Mouse (Mus musculus): ENCODE data around the gene Tmem136. TPM values are rescaled to one million over a fixed set of nuclear protein-coding genes. Genes with fewer than 3 reads are reported as not detected.
"Not testable (repeated sequence)": the region's sequence is repeated elsewhere in the genome, so short reads cannot be mapped to it uniquely, and the experiment has no call there.

The Tmem136 gene
- polyA plus RNA-seq, 1 experiment from 2014 or later, result 11.2 TPM

- no peak for ATAC-seq
- WGBS, result 82% methylated on average over 3 of the region's 3 CpGs
- H3K4me3 ChIP-seq (ENCODE audit: low read depth, low read length), result no peak overlapping the region
- H3K27ac ChIP-seq (ENCODE audit: low read length), result no peak overlapping the region
- H3K9me3 ChIP-seq (replicated peaks; ENCODE audit: control insufficient read depth, low read length, poor library complexity, severe bottlenecking), result no peaks in the 10 kb centered on the region
- no peak overlapping the region for H3K9ac ChIP-seq (ENCODE audit: low read depth, low read length)
- no peak overlapping the region for H3K4me2 ChIP-seq (ENCODE audit: low read length)
- no peaks in the 10 kb centered on the region for H3K36me3 ChIP-seq (ENCODE audit: control insufficient read depth, insufficient read depth, low read length)
- no peaks in the 10 kb centered on the region for H3K27me3 ChIP-seq (ENCODE audit: control insufficient read depth, insufficient read depth, low read depth, low read length)
- no peaks in the 10 kb centered on the region for H3K4me1 ChIP-seq (ENCODE audit: control insufficient read depth, insufficient read depth, low read length)
These were observed 17.2 kb upstream of the Tmem136 start for GRCm38 (mm10) chr9:43133525-43133924.

GRCm38 (mm10) chr9:43132380-43132779 lies 16.0 kb upstream of the Tmem136 start:
- H3K27ac ChIP-seq (ENCODE audit: low read length), result no peak overlapping the region
- no peak overlapping the region for H3K4me2 ChIP-seq (ENCODE audit: low read length)
- no peaks in the 10 kb centered on the region for H3K9me3 ChIP-seq (replicated peaks; ENCODE audit: control insufficient read depth, low read length, poor library complexity, severe bottlenecking)
- WGBS, result 44% methylated on average over 4 of the region's 4 CpGs
- H3K4me3 ChIP-seq (ENCODE audit: low read depth, low read length), result no peak overlapping the region
- H3K4me1 ChIP-seq (ENCODE audit: control insufficient read depth, insufficient read depth, low read length), result no peaks in the 10 kb centered on the region
- H3K36me3 ChIP-seq (ENCODE audit: control insufficient read depth, insufficient read depth, low read length), result no peaks in the 10 kb centered on the region
- no peak overlapping the region for H3K9ac ChIP-seq (ENCODE audit: low read depth, low read length)
- H3K27me3 ChIP-seq (ENCODE audit: control insufficient read depth, insufficient read depth, low read depth, low read length), result no peaks in the 10 kb centered on the region
- no peak for ATAC-seq

GRCm38 (mm10) chr9:43131940-43132339 lies 15.6 kb upstream of the Tmem136 start:
- Histone ChIP-seq H3K9ac (ENCODE audit: low read depth, low read length) (no peak overlapping the region), H3K27me3 (ENCODE audit: control insufficient read depth, insufficient read depth, low read depth, low read length) (no peaks in the 10 kb centered on the region), H3K27ac (ENCODE audit: low read length) (no peak overlapping the region), H3K36me3 (ENCODE audit: control insufficient read depth, insufficient read depth, low read length) (no peaks in the 10 kb centered on the region), H3K4me3 (ENCODE audit: low read depth, low read length) (no peak overlapping the region), H3K9me3 (replicated peaks; ENCODE audit: control insufficient read depth, low read length, poor library complexity, severe bottlenecking) (no peaks in the 10 kb centered on the region), H3K4me2 (ENCODE audit: low read length) (no peak overlapping the region), H3K4me1 (ENCODE audit: control insufficient read depth, insufficient read depth, low read length) (no peaks in the 10 kb centered on the region)
- 75% methylated on average over 5 of the region's 5 CpGs for WGBS
- ATAC-seq, result no peak

- H3K36me3 ChIP-seq (ENCODE audit: control insufficient read depth, insufficient read depth, low read length), result no peaks in the 10 kb centered on the region
- H3K27ac ChIP-seq (ENCODE audit: low read length), result no peak overlapping the region
- WGBS, result 91% methylated on average over 2 of the region's 2 CpGs
- H3K9ac ChIP-seq (ENCODE audit: low read depth, low read length), result no peak overlapping the region
- no peaks in the 10 kb centered on the region for H3K27me3 ChIP-seq (ENCODE audit: control insufficient read depth, insufficient read depth, low read depth, low read length)
- no peaks in the 10 kb centered on the region for H3K4me1 ChIP-seq (ENCODE audit: control insufficient read depth, insufficient read depth, low read length)
- no peaks in the 10 kb centered on the region for H3K9me3 ChIP-seq (replicated peaks; ENCODE audit: control insufficient read depth, low read length, poor library complexity, severe bottlenecking)
- H3K4me2 ChIP-seq (ENCODE audit: low read length), result no peak overlapping the region
- no peak for ATAC-seq
- no peak overlapping the region for H3K4me3 ChIP-seq (ENCODE audit: low read depth, low read length)
These were observed 14.3 kb upstream of the Tmem136 start for GRCm38 (mm10) chr9:43130684-43131083.

GRCm38 (mm10) chr9:43127101-43127787 lies 10.9 kb upstream of the Tmem136 start:
- WGBS, result 67% methylated on average over 10 of the region's 10 CpGs

GRCm38 (mm10) chr9:43122379-43122778 lies 6.0 kb upstream of the Tmem136 start:
- H3K36me3 ChIP-seq (ENCODE audit: control insufficient read depth, insufficient read depth, low read length), result no peaks in the 10 kb centered on the region
- H3K4me1 ChIP-seq (ENCODE audit: control insufficient read depth, insufficient read depth, low read length), result no peaks in the 10 kb centered on the region
- no peaks in the 10 kb centered on the region for H3K27me3 ChIP-seq (ENCODE audit: control insufficient read depth, insufficient read depth, low read depth, low read length)
- no peak overlapping the region for H3K9ac ChIP-seq (ENCODE audit: low read depth, low read length)
- H3K27ac ChIP-seq (ENCODE audit: low read length), result no peak overlapping the region
- H3K4me2 ChIP-seq (ENCODE audit: low read length), result no peak overlapping the region
- 77% methylated on average over 1 of the region's 1 CpGs for WGBS
- ATAC-seq, result no peak
- no peaks in the 10 kb centered on the region for H3K9me3 ChIP-seq (replicated peaks; ENCODE audit: control insufficient read depth, low read length, poor library complexity, severe bottlenecking)
- no peak overlapping the region for H3K4me3 ChIP-seq (ENCODE audit: low read depth, low read length)

More at GRCm38 (mm10) chr9:43127101-43127787, 10.9 kb upstream of the Tmem136 start:
- Histone ChIP-seq H3K4me2 (ENCODE audit: low read length) (no peak overlapping the region), H3K36me3 (ENCODE audit: control insufficient read depth, insufficient read depth, low read length) (no peaks in the 10 kb centered on the region), H3K9ac (ENCODE audit: low read depth, low read length) (no peak overlapping the region), H3K4me1 (ENCODE audit: control insufficient read depth, insufficient read depth, low read length) (no peaks in the 10 kb centered on the region), H3K27ac (ENCODE audit: low read length) (no peak overlapping the region), H3K9me3 (replicated peaks; ENCODE audit: control insufficient read depth, low read length, poor library complexity, severe bottlenecking) (no peaks in the 10 kb centered on the region), H3K4me3 (ENCODE audit: low read depth, low read length) (no peak overlapping the region), H3K27me3 (ENCODE audit: control insufficient read depth, insufficient read depth, low read depth, low read length) (no peaks in the 10 kb centered on the region)
- no peak for ATAC-seq

- H3K9ac ChIP-seq (ENCODE audit: low read depth, low read length); H3K4me2 ChIP-seq (ENCODE audit: low read length); H3K4me1 ChIP-seq (ENCODE audit: control insufficient read depth, insufficient read depth, low read length); H3K27ac ChIP-seq (ENCODE audit: low read length); H3K9me3 ChIP-seq (replicated peaks; ENCODE audit: control insufficient read depth, low read length, poor library complexity, severe bottlenecking); ATAC-seq; H3K36me3 ChIP-seq (ENCODE audit: control insufficient read depth, insufficient read depth, low read length); H3K4me3 ChIP-seq (ENCODE audit: low read depth, low read length); H3K27me3 ChIP-seq (ENCODE audit: control insufficient read depth, insufficient read depth, low read depth, low read length): not testable (repeated sequence)
- 95% methylated on average over 2 of the region's 2 CpGs for WGBS
These were observed 5.6 kb upstream of the Tmem136 start for GRCm38 (mm10) chr9:43121948-43122347.

GRCm38 (mm10) chr9:43116997-43117336 lies 597 bp upstream of the Tmem136 start:
- WGBS, result 82% methylated on average over 6 of the region's 6 CpGs
- Histone ChIP-seq H3K9ac (ENCODE audit: low read depth, low read length) (no peak overlapping the region; the same call in 1 of the 2 replicates), H3K9me3 (replicated peaks; ENCODE audit: control insufficient read depth, low read length, poor library complexity, severe bottlenecking) (no peaks in the 10 kb centered on the region), H3K27ac (ENCODE audit: low read length) (no peak overlapping the region; the same call in 1 of the 2 replicates), H3K4me1 (ENCODE audit: control insufficient read depth, insufficient read depth, low read length) (peaks cover 12% of the 10 kb centered on the region), H3K4me3 (ENCODE audit: low read depth, low read length) (peak overlapping the region; percentile 76), H3K4me2 (ENCODE audit: low read length) (peak overlapping the region; percentile 74), H3K27me3 (ENCODE audit: control insufficient read depth, insufficient read depth, low read depth, low read length) (no peaks in the 10 kb centered on the region), H3K36me3 (ENCODE audit: control insufficient read depth, insufficient read depth, low read length) (no peaks in the 10 kb centered on the region)
- no peak for ATAC-seq

GRCm38 (mm10) chr9:43115431-43116133 lies 788 bp downstream of the Tmem136 start:
- peak overlapping the region; percentile 76 for H3K4me3 ChIP-seq (ENCODE audit: low read depth, low read length)

More at GRCm38 (mm10) chr9:43115431-43116133, 788 bp downstream of the Tmem136 start:
- Histone ChIP-seq H3K9ac (ENCODE audit: low read depth, low read length) (peak overlapping the region; percentile 92), H3K4me1 (ENCODE audit: control insufficient read depth, insufficient read depth, low read length) (peaks cover 12% of the 10 kb centered on the region), H3K27me3 (ENCODE audit: control insufficient read depth, insufficient read depth, low read depth, low read length) (no peaks in the 10 kb centered on the region), H3K36me3 (ENCODE audit: control insufficient read depth, insufficient read depth, low read length) (no peaks in the 10 kb centered on the region), H3K4me2 (ENCODE audit: low read length) (peak overlapping the region; percentile 74), H3K27ac (ENCODE audit: low read length) (peak overlapping the region; percentile 69), H3K9me3 (replicated peaks; ENCODE audit: control insufficient read depth, low read length, poor library complexity, severe bottlenecking) (no peaks in the 10 kb centered on the region)
- 11% methylated on average over 12 of the region's 12 CpGs for WGBS
- no peak for ATAC-seq
